Comparison of ENCODE assay signal across 22 mouse cellular contexts in the genomic region with DNA sequence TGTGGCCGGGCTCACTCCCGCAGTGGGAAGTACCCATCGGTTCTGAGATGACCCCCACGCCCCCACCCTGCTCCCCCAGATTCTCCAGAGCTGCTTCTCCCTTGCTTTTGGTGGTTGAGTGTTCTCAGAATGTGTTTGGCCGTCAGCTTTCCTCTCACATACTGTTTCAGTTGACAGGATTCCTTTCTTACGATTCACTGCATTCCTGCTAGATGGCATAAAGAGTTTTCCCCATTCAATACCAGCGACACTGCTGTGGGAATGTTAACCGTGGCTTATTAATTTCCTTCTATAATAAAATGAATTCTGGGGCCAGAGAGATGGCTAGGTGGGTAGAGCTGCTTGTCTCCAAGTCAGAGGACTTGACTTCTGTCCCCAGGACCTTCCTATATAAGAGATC. TPM values are rescaled to one million over a fixed set of nuclear protein-coding genes. Genes with fewer than 3 reads are reported as not detected.
DNase-seq lines count a peak whose midpoint lies in the region; ATAC-seq lines count a peak whose summit lies in the region.
"Had no signal": no experiment of that assay in that cellular context is flagged by ENCODE, and none has a peak within 500 bp of the region (broad histone marks: within the 10 kb centered on the region; RNA-seq: fewer than 3 reads in every experiment).

No protein-coding gene starts in this region.

- no peak for ATAC-seq in heart, embryonic 13.5 days (ENCODE audit: extremely low read depth, insufficient number of reproducible peaks, low FRiP score, low TSS enrichment)
- no peak for ATAC-seq in lung, embryonic 15.5 days (ENCODE audit: borderline replicate concordance, extremely low read depth, low FRiP score, low TSS enrichment)

- H3K4me3 ChIP-seq in heart, embryonic 13.5 days: no peak overlapping the region
- H3K4me3 ChIP-seq in lung, embryonic 15.5 days: no peak overlapping the region
- H3K4me3 ChIP-seq: layer of hippocampus, adult 2 months; liver, embryonic 15.5 days had no signal

- peak overlapping the region; percentile 79 for H3K27ac ChIP-seq in heart, embryonic 13.5 days (replicated peaks)
- no peak overlapping the region for H3K27ac ChIP-seq in lung, embryonic 15.5 days
- H3K27ac ChIP-seq: layer of hippocampus, adult 2 months; liver, embryonic 15.5 days had no signal

- H3K9ac ChIP-seq in heart, embryonic 13.5 days: 0 out of 2 replicates have a peak overlapping the region, but pooled peaks have one; percentile 2
- H3K9ac ChIP-seq in lung, embryonic 15.5 days: 0 out of 2 replicates have a peak overlapping the region, but pooled peaks have one; percentile 0
- H3K9ac ChIP-seq: liver, embryonic 15.5 days had no signal

- WGBS in heart, embryonic 13.5 days: 47% methylated on average over 8 of the region's 8 CpGs
- 51% methylated on average over 8 of the region's 8 CpGs for WGBS in lung, embryonic 15.5 days

- no peak for DNase-seq in heart, postnatal 14 days
- no peak for DNase-seq in lung, postnatal 36 days
- peak; percentile 74 for DNase-seq in NIH3T3 (ENCODE audit: low read depth)
- DNase-seq in fibroblast of lung, adult 2 months (ENCODE audit: low read depth): peak; percentile 42
- DNase-seq in cerebellum, adult 11-12 months: no peak
- no peak for DNase-seq in adrenal gland, adult 8-10 months
- DNase-seq: adrenal gland, postnatal 14 days; cerebellum, adult 2 months; heart, adult 18-20 months; kidney, adult 2 months; right cerebral cortex, postnatal 14 days; thymus, postnatal 4 days had no signal

- no peaks in the 10 kb centered on the region for H3K9me3 ChIP-seq in heart, embryonic 13.5 days
- no peaks in the 10 kb centered on the region for H3K9me3 ChIP-seq in lung, embryonic 15.5 days
- H3K9me3 ChIP-seq: liver, embryonic 15.5 days had no signal

- no peaks in the 10 kb centered on the region for H3K27me3 ChIP-seq in heart, embryonic 13.5 days (replicated peaks)
- H3K27me3 ChIP-seq in lung, embryonic 15.5 days: no peaks in the 10 kb centered on the region
- H3K27me3 ChIP-seq: liver, embryonic 15.5 days had no signal

- intact Hi-C loops in heart, postnatal 14 days (cut with DNase I): no loop called here

- H3K36me3 ChIP-seq in heart, embryonic 13.5 days: peaks cover 77% of the 10 kb centered on the region
- H3K36me3 ChIP-seq in lung, embryonic 15.5 days: peaks cover 40% of the 10 kb centered on the region

- peaks cover 45% of the 10 kb centered on the region for H3K4me1 ChIP-seq in heart, embryonic 13.5 days
- peaks cover 12% of the 10 kb centered on the region; the same call in 1 of the 2 replicates for H3K4me1 ChIP-seq in lung, embryonic 15.5 days

- no peak overlapping the region for H3K4me2 ChIP-seq in heart, embryonic 13.5 days
- no peak overlapping the region for H3K4me2 ChIP-seq in lung, embryonic 15.5 days
- H3K4me2 ChIP-seq: liver, embryonic 15.5 days had no signal

RNA-seq across cellular contexts. Expression of a gene that starts 38.7 kb away (rescaled TPM):
- 0.48 and 0.51 TPM in 2 replicates for polyA plus RNA-seq in heart, embryonic 13.5 days (2015; fragmentation: Nextera tagmentation; extraction: Ambion mirVana)
- total RNA-seq in heart, postnatal 14 days (2021): not detected
- polyA plus RNA-seq in lung, embryonic 15.5 days (2015; fragmentation: Nextera tagmentation; extraction: Ambion mirVana): not detected in 2 replicates
- 1 to 10 TPM in 1 of 4 experiments, not detected in 3; 2.1 TPM for total RNA-seq in adrenal gland, adult 8-10 months (2022)
- total RNA-seq: adrenal gland, postnatal 14 days; gastrocnemius, adult 8-10 months; heart, adult 18-20 months; left cerebral cortex, adult 18-20 months; MEL had no signal
- polyA plus RNA-seq: cerebellum, adult 2 months; cortical plate, adult 2 months; embryonic facial prominence, embryonic 14.5 days; kidney, adult 2 months; limb, embryonic 11.5 days; liver, embryonic 15.5 days had no signal

Comparison
In these comparisons a context has a peak if more than half of its experiments do, and no peak if none do; other contexts are left out.
1. DNase-seq: peak in NIH3T3 (single experiment) and fibroblast of lung, adult 2 months (single experiment); none in heart, postnatal 14 days (0 of 2), lung, postnatal 36 days (single experiment), cerebellum, adult 11-12 months (single experiment) and adrenal gland, adult 8-10 months (single experiment).